Mouse (Mus musculus) forebrain, embryonic 16.5 days (tissue): ENCODE results near the gene Ubash3b. TPM values are rescaled to one million over a fixed set of nuclear protein-coding genes. Genes with fewer than 3 reads are reported as not detected.

Experiments used
- ATAC-seq: fragments of 200-750 bp; cut with Nextera tagmentation; 2 replicates; pipeline ENCODE4 v1.8.0; 2017; ENCODE audit warnings: mild to moderate bottlenecking, moderate library complexity
- H3K27ac ChIP-seq: fragments of 300-500 bp; sonication (generic); 2 replicates; pipeline ENCODE4 v1.5.1; 2014; ENCODE audit warnings: low read length, control low read depth
- H3K27me3 ChIP-seq: fragments of 300-500 bp; sonication (generic); replicated peaks from 2 replicates; pipeline ENCODE4 v1.6.1; 2014; ENCODE audit warnings: low read length; ENCODE audit not compliant: control insufficient read depth, insufficient read depth
- H3K36me3 ChIP-seq: fragments of 300-500 bp; sonication (generic); 2 replicates; pipeline ENCODE4 v1.6.1; 2014; ENCODE audit not compliant: control insufficient read depth, insufficient read depth
- H3K4me1 ChIP-seq: fragments of 300-500 bp; sonication (generic); replicated peaks from 2 replicates; pipeline ENCODE4 v1.6.1; 2014; ENCODE audit warnings: low read length; ENCODE audit not compliant: control insufficient read depth, insufficient read depth
- H3K4me2 ChIP-seq: fragments of 300-500 bp; sonication (generic); 2 replicates; pipeline ENCODE4 v1.6.1; 2014; ENCODE audit warnings: mild to moderate bottlenecking, low read length, control low read depth
- H3K4me3 ChIP-seq: fragments of 300-500 bp; sonication (generic); replicated peaks from 2 replicates; pipeline ENCODE4 v1.5.1; 2014; ENCODE audit warnings: mild to moderate bottlenecking, low read length, control low read depth
- H3K9ac ChIP-seq: fragments of 300-500 bp; sonication (generic); replicated peaks from 2 replicates; pipeline ENCODE4 v1.6.1; 2014; ENCODE audit warnings: low read depth, low read length, control low read depth
- H3K9me3 ChIP-seq: fragments of 300-500 bp; sonication (generic); 2 replicates; pipeline ENCODE4 v1.6.1; 2016; ENCODE audit warnings: low read length; ENCODE audit not compliant: control insufficient read depth
- WGBS: fragments of 180-500 bp; shearing (Covaris S2); extraction: QIAGEN DNeasy Blood & Tissue Kit; methylation state at CpG from one replicate; pipeline ENCODE4 v1.1.7; 2014; 5-methylcytosine and 5-hydroxymethylcytosine counted together
- polyA plus RNA-seq: library from polyadenylated mRNA; unstranded; fragments of >200 nt; fragmentation: Nextera tagmentation; extraction: Ambion mirVana; gene quantifications from 2 replicates; pipeline ENCODE4 v1.2.1, GENCODE M21; 2015

Gene Ubash3b
- polyA plus RNA-seq, 1 experiment from 2014 or later: 14.7 TPM

DNA sequence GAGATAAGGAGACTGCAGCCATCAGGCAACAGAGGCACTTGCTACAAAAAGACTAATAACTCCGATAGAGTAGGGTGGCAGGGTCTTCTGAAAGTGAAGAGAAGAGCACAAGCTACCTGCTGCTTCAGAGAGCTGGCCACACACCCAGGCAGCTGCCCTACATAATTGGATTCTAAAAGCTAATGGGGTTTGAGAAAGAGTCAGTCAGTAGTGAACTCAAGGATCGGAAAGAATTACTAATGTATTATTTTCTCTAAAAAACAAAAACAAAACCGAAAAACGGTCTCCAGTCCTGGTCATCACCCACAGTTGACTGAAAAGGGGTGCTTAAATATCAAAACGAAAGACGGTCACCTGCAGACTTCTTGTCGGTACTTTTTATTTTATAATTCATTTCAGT, 51.7 kb downstream of the Ubash3b start:
- Histone ChIP-seq H3K4me3 (no peak overlapping the region), H3K36me3 (no peaks in the 10 kb centered on the region), H3K9ac (no peak overlapping the region), H3K4me2 (no peak overlapping the region), H3K27me3 (no peaks in the 10 kb centered on the region), H3K4me1 (peaks cover 17% of the 10 kb centered on the region), H3K27ac (no peak overlapping the region), H3K9me3 (no peaks in the 10 kb centered on the region)
- WGBS: 86% methylated on average over 7 of the region's 7 CpGs
- no peak for ATAC-seq

GRCm38 (mm10) chr9:41108324-41109180, 52.9 kb downstream of the Ubash3b start:
- WGBS: 47% methylated on average over 14 of the region's 14 CpGs
- Histone ChIP-seq H3K4me2 (peak overlapping the region; percentile 18; the same call in 1 of the 2 replicates), H3K9ac (no peak overlapping the region), H3K27ac (peak overlapping the region; percentile 71), H3K9me3 (no peaks in the 10 kb centered on the region), H3K27me3 (no peaks in the 10 kb centered on the region), H3K4me3 (no peak overlapping the region), H3K36me3 (no peaks in the 10 kb centered on the region), H3K4me1 (peaks cover 17% of the 10 kb centered on the region)
- ATAC-seq: peak; percentile 91

GRCm38 (mm10) chr9:41105201-41105643, 56.3 kb downstream of the Ubash3b start:
- no peak for ATAC-seq
- H3K4me3 ChIP-seq: no peak overlapping the region
- peaks cover 17% of the 10 kb centered on the region for H3K4me1 ChIP-seq
- H3K9me3 ChIP-seq: no peaks in the 10 kb centered on the region
- no peaks in the 10 kb centered on the region for H3K36me3 ChIP-seq
- H3K27ac ChIP-seq: no peak overlapping the region
- no peaks in the 10 kb centered on the region for H3K27me3 ChIP-seq
- H3K9ac ChIP-seq: no peak overlapping the region
- H3K4me2 ChIP-seq: no peak overlapping the region
- WGBS: 55% methylated on average over 7 of the region's 7 CpGs

GRCm38 (mm10) chr9:41103722-41104121, 57.8 kb downstream of the Ubash3b start:
- Histone ChIP-seq H3K9ac (no peak overlapping the region), H3K27ac (no peak overlapping the region), H3K4me1 (peaks cover 15% of the 10 kb centered on the region), H3K9me3 (no peaks in the 10 kb centered on the region), H3K4me2 (no peak overlapping the region), H3K4me3 (no peak overlapping the region), H3K27me3 (no peaks in the 10 kb centered on the region), H3K36me3 (no peaks in the 10 kb centered on the region)
- WGBS: 93% methylated on average over 8 of the region's 8 CpGs
- no peak for ATAC-seq

DNA sequence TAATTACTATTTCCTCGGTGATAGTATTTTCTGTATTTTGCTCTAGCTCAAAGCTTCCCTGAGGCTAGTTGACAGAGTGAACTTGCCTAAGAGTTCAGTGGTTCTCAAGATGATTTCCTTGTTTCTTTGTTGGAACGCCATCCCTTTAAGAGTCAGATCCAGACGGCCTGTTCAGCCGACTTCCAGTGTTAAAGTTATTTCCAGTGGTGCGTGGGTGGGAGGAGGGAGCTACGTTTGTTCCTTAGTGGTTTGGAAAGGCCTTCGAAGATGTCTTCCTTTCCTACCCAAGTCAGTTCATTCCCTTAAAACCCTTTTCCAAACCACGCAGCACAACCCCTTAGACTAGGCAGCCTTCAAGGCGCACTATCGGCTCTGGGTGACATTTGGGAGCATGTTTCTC, 58.9 kb downstream of the Ubash3b start:
- ATAC-seq: no peak
- no peaks in the 10 kb centered on the region for H3K36me3 ChIP-seq
- H3K4me2 ChIP-seq: no peak overlapping the region
- H3K27ac ChIP-seq: no peak overlapping the region
- no peak overlapping the region for H3K9ac ChIP-seq
- H3K9me3 ChIP-seq: no peaks in the 10 kb centered on the region
- no peak overlapping the region for H3K4me3 ChIP-seq
- peaks cover 4% of the 10 kb centered on the region; the same call in 1 of the 2 replicates for H3K4me1 ChIP-seq
- no peaks in the 10 kb centered on the region for H3K27me3 ChIP-seq
- 83% methylated on average over 10 of the region's 10 CpGs for WGBS

- ATAC-seq: no peak
- H3K27ac ChIP-seq: no peak overlapping the region
- H3K36me3 ChIP-seq: no peaks in the 10 kb centered on the region
- no peaks in the 10 kb centered on the region for H3K9me3 ChIP-seq
- H3K4me3 ChIP-seq: no peak overlapping the region
- no peak overlapping the region for H3K9ac ChIP-seq
- H3K4me1 ChIP-seq: no peaks in the 10 kb centered on the region
- no peak overlapping the region for H3K4me2 ChIP-seq
- WGBS: 77% methylated on average over 8 of the region's 8 CpGs
- no peaks in the 10 kb centered on the region for H3K27me3 ChIP-seq
These were observed 61.6 kb downstream of the Ubash3b start for GRCm38 (mm10) chr9:41099897-41100296.

DNA sequence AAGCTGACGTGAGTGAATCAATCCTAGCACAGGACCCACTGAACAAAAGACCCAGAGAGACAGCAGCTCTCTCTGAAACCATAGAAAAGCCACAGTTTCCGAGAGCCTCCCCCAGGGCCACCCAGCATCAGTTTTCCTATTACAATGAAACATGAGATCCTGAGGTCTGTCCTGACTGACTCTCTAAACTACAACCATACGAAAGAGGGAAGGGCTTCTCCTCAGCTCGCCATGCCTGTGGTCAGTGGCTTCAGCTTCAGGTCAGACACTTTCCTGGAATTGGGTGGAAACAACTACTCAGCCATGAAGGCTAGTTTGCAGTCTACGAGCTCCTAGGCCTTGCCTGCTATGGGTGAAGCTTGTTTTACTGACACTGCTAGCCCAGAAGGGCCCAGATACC, 62.4 kb downstream of the Ubash3b start:
- WGBS: 68% methylated on average over 5 of the region's 5 CpGs
- H3K4me1 ChIP-seq: no peaks in the 10 kb centered on the region
- H3K4me3 ChIP-seq: no peak overlapping the region
- no peak overlapping the region for H3K4me2 ChIP-seq
- H3K36me3 ChIP-seq: no peaks in the 10 kb centered on the region
- no peak overlapping the region for H3K27ac ChIP-seq
- H3K27me3 ChIP-seq: no peaks in the 10 kb centered on the region
- H3K9ac ChIP-seq: no peak overlapping the region
- no peak for ATAC-seq
- no peaks in the 10 kb centered on the region for H3K9me3 ChIP-seq

- no peaks in the 10 kb centered on the region for H3K9me3 ChIP-seq
- no peak for ATAC-seq
These were observed 63.4 kb downstream of the Ubash3b start for GRCm38 (mm10) chr9:41098065-41098464.

GRCm38 (mm10) chr9:41091993-41092392, 69.5 kb downstream of the Ubash3b start:
- Histone ChIP-seq H3K9ac (no peak overlapping the region), H3K27ac (no peak overlapping the region), H3K4me2 (no peak overlapping the region), H3K9me3 (no peaks in the 10 kb centered on the region), H3K4me1 (no peaks in the 10 kb centered on the region), H3K36me3 (no peaks in the 10 kb centered on the region), H3K4me3 (no peak overlapping the region), H3K27me3 (no peaks in the 10 kb centered on the region)
- 94% methylated on average over 12 of the region's 12 CpGs for WGBS
- no peak for ATAC-seq

More at GRCm38 (mm10) chr9:41098065-41098464, 63.4 kb downstream of the Ubash3b start:
- H3K4me1 ChIP-seq: no peaks in the 10 kb centered on the region
- H3K4me3 ChIP-seq: no peak overlapping the region
- H3K4me2 ChIP-seq: no peak overlapping the region
- H3K9ac ChIP-seq: no peak overlapping the region
- 83% methylated on average over 6 of the region's 6 CpGs for WGBS
- H3K27ac ChIP-seq: no peak overlapping the region
- no peaks in the 10 kb centered on the region for H3K36me3 ChIP-seq
- H3K27me3 ChIP-seq: no peaks in the 10 kb centered on the region
